Mouse (Mus musculus) liver, embryonic 16.5 days (tissue): Measurements from ENCODE around the gene Fam102b. TPM values are rescaled to one million over a fixed set of nuclear protein-coding genes. Genes with fewer than 3 reads are reported as not detected.

ENCODE experiments used
- ATAC-seq: fragments of 200-750 bp; cut with Nextera tagmentation; 2 replicates; pipeline ENCODE4 v1.8.0; 2017; ENCODE audit warnings: low read depth, mild to moderate bottlenecking, moderate number of reproducible peaks, moderate library complexity
- H3K27ac ChIP-seq: fragments of 300-500 bp; sonication (generic); 2 replicates; pipeline ENCODE4 v1.5.1; 2014; ENCODE audit warnings: mild to moderate bottlenecking, low read length
- H3K27me3 ChIP-seq: fragments of 300-500 bp; sonication (generic); 2 replicates; pipeline ENCODE4 v1.6.1; 2014; ENCODE audit warnings: low read depth, low read length, mixed read lengths; ENCODE audit not compliant: control insufficient read depth, insufficient read depth
- H3K36me3 ChIP-seq: fragments of 300-500 bp; sonication (generic); 2 replicates; pipeline ENCODE4 v1.6.1; 2014; ENCODE audit warnings: mild to moderate bottlenecking; ENCODE audit not compliant: control insufficient read depth, insufficient read depth
- H3K4me1 ChIP-seq: fragments of 300-500 bp; sonication (generic); 2 replicates; pipeline ENCODE4 v1.6.1; 2014; ENCODE audit warnings: low read depth, low read length, mixed read lengths; ENCODE audit not compliant: control insufficient read depth
- H3K4me2 ChIP-seq: fragments of 300-500 bp; sonication (generic); 2 replicates; pipeline ENCODE4 v1.6.1; 2014; ENCODE audit warnings: low read depth, low read length, mixed read lengths
- H3K4me3 ChIP-seq: fragments of 300-500 bp; sonication (generic); 2 replicates; pipeline ENCODE4 v1.5.1; 2014; ENCODE audit warnings: low read depth, mild to moderate bottlenecking, low read length
- H3K9ac ChIP-seq: fragments of 300-500 bp; sonication (generic); 2 replicates; pipeline ENCODE4 v1.6.1; 2014; ENCODE audit warnings: low read depth, low read length
- H3K9me3 ChIP-seq: fragments of 300-500 bp; sonication (generic); replicated peaks from 2 replicates; pipeline ENCODE4 v1.6.1; 2016; ENCODE audit warnings: low read length; ENCODE audit not compliant: control insufficient read depth
- WGBS: fragments of 180-500 bp; shearing (Covaris S2); extraction: QIAGEN DNeasy Blood & Tissue Kit; methylation state at CpG from one replicate; pipeline ENCODE4 v1.1.7; 2014; ENCODE audit not compliant: insufficient replicate concordance; 5-methylcytosine and 5-hydroxymethylcytosine counted together
- polyA plus RNA-seq: library from polyadenylated mRNA; unstranded; fragments of >200 nt; fragmentation: Nextera tagmentation; extraction: Ambion mirVana; gene quantifications from 2 replicates; pipeline ENCODE4 v1.2.1, GENCODE M21; 2015

Fam102b gene
- polyA plus RNA-seq, 1 experiment from 2014 or later = 0.92 TPM

- H3K27me3 ChIP-seq = no peaks in the 10 kb centered on the region
- H3K27ac ChIP-seq = no peak overlapping the region
- no peak overlapping the region for H3K4me3 ChIP-seq
- no peaks in the 10 kb centered on the region for H3K36me3 ChIP-seq
- H3K9ac ChIP-seq = no peak overlapping the region
- H3K4me1 ChIP-seq = no peaks in the 10 kb centered on the region
- no peak overlapping the region for H3K4me2 ChIP-seq
- H3K9me3 ChIP-seq = no peaks in the 10 kb centered on the region
- no peak for ATAC-seq
Observed at GRCm38 (mm10) chr3:108957976-108958375, 69.4 kb downstream of the Fam102b start.

GRCm38 (mm10) chr3:108940996-108941395 lies 86.4 kb downstream of the Fam102b start:
- no peak for ATAC-seq
- H3K27ac ChIP-seq = no peak overlapping the region
- H3K36me3 ChIP-seq = no peaks in the 10 kb centered on the region
- H3K4me2 ChIP-seq = no peak overlapping the region
- WGBS = 74% methylated on average over 10 of the region's 10 CpGs
- H3K4me3 ChIP-seq = no peak overlapping the region
- H3K4me1 ChIP-seq = no peaks in the 10 kb centered on the region
- H3K27me3 ChIP-seq = no peaks in the 10 kb centered on the region
- H3K9me3 ChIP-seq = no peaks in the 10 kb centered on the region
- no peak overlapping the region for H3K9ac ChIP-seq

GRCm38 (mm10) chr3:108940001-108940633 lies 87.3 kb downstream of the Fam102b start, which contains the start of gene Gm9857:
TSS of gene Gm9857 (minus strand) at chr3:108940445.
- H3K4me1 ChIP-seq = no peaks in the 10 kb centered on the region
- no peaks in the 10 kb centered on the region for H3K9me3 ChIP-seq
- no peaks in the 10 kb centered on the region for H3K27me3 ChIP-seq
- H3K27ac ChIP-seq = no peak within 1 kb of the TSS
- H3K4me2 ChIP-seq = peak within 1 kb of the TSS; percentile 20; the same call in 1 of the 2 replicates
- no peak for ATAC-seq
- H3K36me3 ChIP-seq = no peaks in the 10 kb centered on the region
- H3K4me3 ChIP-seq = peak within 1 kb of the TSS; percentile 24; the same call in 1 of the 2 replicates
- 54% methylated on average over 56 of the region's 59 CpGs for WGBS
- H3K9ac ChIP-seq = no peak within 1 kb of the TSS

GRCm38 (mm10) chr3:108939573-108939972 lies 87.8 kb downstream of the Fam102b start, which contains the start of gene Henmt1:
TSS of gene Henmt1 (plus strand) at chr3:108939873.
- H3K27ac ChIP-seq = no peak within 1 kb of the TSS
- H3K4me1 ChIP-seq = no peaks in the 10 kb centered on the region
- H3K9ac ChIP-seq = no peak within 1 kb of the TSS
- H3K9me3 ChIP-seq = no peaks in the 10 kb centered on the region
- H3K4me2 ChIP-seq = peak within 1 kb of the TSS; percentile 20; the same call in 1 of the 2 replicates
- no peaks in the 10 kb centered on the region for H3K36me3 ChIP-seq
- ATAC-seq = no peak
- H3K4me3 ChIP-seq = peak within 1 kb of the TSS; percentile 24; the same call in 1 of the 2 replicates
- 76% methylated on average over 5 of the region's 5 CpGs for WGBS
- no peaks in the 10 kb centered on the region for H3K27me3 ChIP-seq

GRCm38 (mm10) chr3:108938691-108939090 lies 88.7 kb downstream of the Fam102b start:
- no peak overlapping the region for H3K4me3 ChIP-seq
- no peak overlapping the region for H3K27ac ChIP-seq
- no peak overlapping the region for H3K4me2 ChIP-seq
- no peaks in the 10 kb centered on the region for H3K4me1 ChIP-seq
- no peaks in the 10 kb centered on the region for H3K36me3 ChIP-seq
- no peak for ATAC-seq
- no peak overlapping the region for H3K9ac ChIP-seq
- H3K9me3 ChIP-seq = no peaks in the 10 kb centered on the region
- WGBS = 81% methylated on average over 5 of the region's 5 CpGs
- H3K27me3 ChIP-seq = no peaks in the 10 kb centered on the region

GRCm38 (mm10) chr3:108933557-108933956 lies 93.8 kb downstream of the Fam102b start:
- no peak overlapping the region for H3K4me2 ChIP-seq
- 77% methylated on average over 6 of the region's 6 CpGs for WGBS
- H3K27ac ChIP-seq = no peak overlapping the region
- H3K9ac ChIP-seq = no peak overlapping the region
- no peak overlapping the region for H3K4me3 ChIP-seq
- no peaks in the 10 kb centered on the region for H3K4me1 ChIP-seq
- H3K36me3 ChIP-seq = no peaks in the 10 kb centered on the region
- H3K9me3 ChIP-seq = no peaks in the 10 kb centered on the region
- H3K27me3 ChIP-seq = no peaks in the 10 kb centered on the region
- no peak for ATAC-seq

- no peaks in the 10 kb centered on the region for H3K9me3 ChIP-seq
- H3K9ac ChIP-seq = no peak overlapping the region
- no peak overlapping the region for H3K27ac ChIP-seq
- H3K4me3 ChIP-seq = no peak overlapping the region
- 85% methylated on average over 1 of the region's 1 CpGs for WGBS
- H3K36me3 ChIP-seq = no peaks in the 10 kb centered on the region
- no peak overlapping the region for H3K4me2 ChIP-seq
- ATAC-seq = no peak
- peaks cover 10% of the 10 kb centered on the region for H3K4me1 ChIP-seq
- no peaks in the 10 kb centered on the region for H3K27me3 ChIP-seq
Observed at GRCm38 (mm10) chr3:108926308-108926707, 101.1 kb downstream of the Fam102b start.

- 66% methylated on average over 4 of the region's 4 CpGs for WGBS
- no peaks in the 10 kb centered on the region for H3K36me3 ChIP-seq
- H3K9me3 ChIP-seq = no peaks in the 10 kb centered on the region
- no peak overlapping the region for H3K4me3 ChIP-seq
- no peak overlapping the region for H3K4me2 ChIP-seq
- no peak overlapping the region for H3K27ac ChIP-seq
- H3K4me1 ChIP-seq = peaks cover 10% of the 10 kb centered on the region
- ATAC-seq = no peak
- H3K27me3 ChIP-seq = no peaks in the 10 kb centered on the region
- no peak overlapping the region for H3K9ac ChIP-seq
Observed at GRCm38 (mm10) chr3:108925677-108926076, 101.7 kb downstream of the Fam102b start.

- Histone ChIP-seq H3K4me1 (peaks cover 10% of the 10 kb centered on the region), H3K27me3 (no peaks in the 10 kb centered on the region), H3K9ac (no peak overlapping the region), H3K4me3 (no peak overlapping the region), H3K36me3 (no peaks in the 10 kb centered on the region), H3K27ac (0 out of 2 replicates have a peak overlapping the region, but pooled peaks have one; percentile 6), H3K9me3 (no peaks in the 10 kb centered on the region), H3K4me2 (no peak overlapping the region)
- peak; percentile 94 for ATAC-seq
- 21% methylated on average over 1 of the region's 1 CpGs for whole genome bisulfite sequencing
Observed at GRCm38 (mm10) chr3:108921822-108922221, 105.6 kb downstream of the Fam102b start.
